Mouse (Mus musculus) urinary bladder, adult 18-20 months (tissue): ENCODE data around the gene Gja5.
A peak's percentile ranks its signal among the peaks of the same experiment; 100 is the strongest.

ENCODE experiments used
- DNase-seq, 2 experiments: peaks; one replicate each; pipeline ENCODE4 v3.0.0; 2022; ENCODE audit warnings: low spot score in 2 of 2, mixed read lengths in 2 of 2

The Gja5 gene

GRCm38 (mm10) chr3:96904393-96904792 lies at the start of gene Gja5:
Gene Gja5, plus strand, starts transcription at chr3:96904693.
- no peak for DNase-seq

GRCm38 (mm10) chr3:96855833-96856232 lies 48.7 kb upstream of the Gja5 start:
- no peak for DNase-seq

GRCm38 (mm10) chr3:96860498-96860897 lies 44.0 kb upstream of the Gja5 start:
- DNase-seq = no peak

- DNase-seq = no peak
Measured at GRCm38 (mm10) chr3:96867863-96868262, 36.6 kb upstream of the Gja5 start.

GRCm38 (mm10) chr3:96868566-96868965 lies 35.9 kb upstream of the Gja5 start:
- no peak for DNase-seq

- no peak for DNase-seq
Measured at GRCm38 (mm10) chr3:96869091-96869490, 35.4 kb upstream of the Gja5 start.

GRCm38 (mm10) chr3:96870270-96870669 lies 34.2 kb upstream of the Gja5 start:
- DNase-seq = no peak

- DNase-seq = no peak
Measured at GRCm38 (mm10) chr3:96871070-96871469, 33.4 kb upstream of the Gja5 start.

- no peak for DNase-seq
Measured at GRCm38 (mm10) chr3:96872501-96872900, 32.0 kb upstream of the Gja5 start.

- no peak for DNase-seq
Measured at GRCm38 (mm10) chr3:96874808-96875571, 29.5 kb upstream of the Gja5 start.

GRCm38 (mm10) chr3:96879536-96879935 lies 25.0 kb upstream of the Gja5 start:
- DNase-seq = no peak

- DNase-seq = no peak
Measured at GRCm38 (mm10) chr3:96880385-96880784, 24.1 kb upstream of the Gja5 start.

GRCm38 (mm10) chr3:96881557-96881956 lies 22.9 kb upstream of the Gja5 start:
- no peak for DNase-seq

GRCm38 (mm10) chr3:96882061-96882849 lies 22.2 kb upstream of the Gja5 start:
- DNase-seq = no peak

- no peak for DNase-seq
Measured at GRCm38 (mm10) chr3:96883690-96884089, 20.8 kb upstream of the Gja5 start.

- DNase-seq = no peak
Measured at GRCm38 (mm10) chr3:96902336-96902999, 2.0 kb upstream of the Gja5 start.

- DNase-seq = peak; percentile 90 to 93
Measured at GRCm38 (mm10) chr3:96904851-96905541, 503 bp downstream of the Gja5 start, which contains the start of gene Gpr89. Gene Gpr89, minus strand, starts transcription at chr3:96905346.

- no peak for DNase-seq
Measured at GRCm38 (mm10) chr3:96905592-96905991, 1.1 kb downstream of the Gja5 start.

GRCm38 (mm10) chr3:96920991-96921390 lies 16.5 kb downstream of the Gja5 start:
- DNase-seq = no peak

- DNase-seq = no peak
Measured at GRCm38 (mm10) chr3:96924631-96925030, 20.1 kb downstream of the Gja5 start.

GRCm38 (mm10) chr3:96925920-96926319 lies 21.4 kb downstream of the Gja5 start, which contains the start of gene Gja8:
Gene Gja8, minus strand, starts transcription at chr3:96926020.
- DNase-seq = no peak

- DNase-seq = no peak
Measured at GRCm38 (mm10) chr3:96931261-96931681, 26.8 kb downstream of the Gja5 start.
